Mouse (Mus musculus): Measurements from ENCODE around the gene Bach2.

Bach2 gene

DNA sequence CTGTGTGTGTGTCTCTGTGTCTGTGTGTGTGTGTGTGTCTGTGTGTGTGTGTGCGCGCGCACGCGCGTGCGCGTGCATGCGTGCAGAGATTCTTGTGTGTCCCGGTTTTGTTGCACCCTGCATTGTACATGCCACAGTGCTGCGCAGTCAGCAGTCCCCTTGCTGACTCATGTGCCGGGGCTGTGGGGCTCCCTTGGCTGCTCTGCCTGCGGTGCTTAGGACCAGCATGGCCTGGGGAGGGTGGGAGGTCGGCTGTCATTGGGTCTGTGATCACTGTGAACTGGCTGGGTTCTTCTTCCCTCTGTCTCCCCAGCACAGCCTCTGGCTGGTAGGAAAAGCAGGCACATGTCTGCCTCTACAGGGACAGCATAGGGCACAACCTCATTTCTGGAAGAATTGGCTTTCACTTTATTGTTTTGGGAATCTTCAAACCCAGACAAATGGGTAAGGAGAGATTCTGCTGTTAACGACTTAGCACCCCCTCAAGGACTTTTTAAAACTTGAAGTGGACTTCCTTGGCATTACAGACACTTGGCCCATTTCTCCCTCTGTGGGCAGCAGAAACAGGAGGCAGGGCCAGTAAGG, 11.2 kb downstream of the Bach2 start:
- in situ Hi-C loops (cut with MboI) = loop anchor here (5.0 kb wide), 1 partner anchor 193 kb away; no protein-coding TSS in a partner anchor

DNA sequence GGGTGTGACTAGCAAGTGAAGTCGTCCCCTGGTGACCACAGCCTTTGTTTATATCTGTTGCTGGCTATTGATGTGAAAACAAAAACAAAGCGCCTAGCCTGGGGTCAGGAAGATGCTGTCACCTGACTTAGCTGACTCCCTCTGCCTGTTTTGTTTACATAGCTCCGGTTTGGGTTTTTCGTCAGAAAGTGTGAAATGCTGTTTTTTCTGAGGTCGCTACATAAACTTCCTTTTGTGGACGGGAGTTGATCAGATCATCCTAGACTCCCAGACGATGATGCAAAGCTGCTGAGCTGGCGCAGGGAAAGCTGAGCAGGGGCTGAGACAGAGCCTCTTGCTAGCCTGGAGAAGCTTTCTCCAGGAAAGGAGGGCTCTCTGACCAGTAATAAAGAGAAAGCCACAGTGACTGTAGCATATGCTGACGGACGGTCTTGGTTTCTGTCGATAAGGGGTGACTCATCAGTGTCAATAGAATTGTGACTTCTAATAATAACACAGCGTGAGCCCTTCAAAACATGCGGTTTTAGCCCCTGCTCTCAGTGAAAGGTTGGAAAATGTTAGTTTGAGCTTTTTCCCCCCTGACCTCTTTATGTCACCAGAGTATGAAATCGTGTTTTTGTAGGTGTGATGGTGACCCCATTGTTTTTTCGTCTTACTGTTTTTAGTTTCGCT, 11.9 kb downstream of the Bach2 start:
- in situ Hi-C loops (cut with MboI) = loop anchor here (5.0 kb wide), 1 partner anchor 193 kb away; no protein-coding TSS in a partner anchor

DNA sequence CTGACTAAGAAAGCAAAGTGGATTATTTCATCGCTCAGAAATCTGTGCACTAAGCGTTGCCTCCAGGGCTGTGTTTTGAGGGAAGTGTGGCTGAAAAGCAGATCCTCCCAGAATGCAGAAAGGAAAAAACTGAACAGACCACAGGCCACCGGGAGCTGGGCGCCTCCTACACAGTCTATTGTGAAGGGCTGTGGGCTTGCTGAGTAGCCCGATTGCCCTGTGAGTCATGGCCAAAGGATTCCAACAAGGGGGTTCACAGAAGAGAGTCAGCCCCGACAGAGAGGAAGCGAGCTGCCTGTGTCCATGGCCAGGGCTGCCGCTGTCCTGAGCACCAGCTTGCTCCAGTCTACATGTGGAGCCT, 12.4 kb downstream of the Bach2 start:
- in situ Hi-C loops (cut with MboI) = loop anchor here (5.0 kb wide), 1 partner anchor 194 kb away; no protein-coding TSS in a partner anchor

DNA sequence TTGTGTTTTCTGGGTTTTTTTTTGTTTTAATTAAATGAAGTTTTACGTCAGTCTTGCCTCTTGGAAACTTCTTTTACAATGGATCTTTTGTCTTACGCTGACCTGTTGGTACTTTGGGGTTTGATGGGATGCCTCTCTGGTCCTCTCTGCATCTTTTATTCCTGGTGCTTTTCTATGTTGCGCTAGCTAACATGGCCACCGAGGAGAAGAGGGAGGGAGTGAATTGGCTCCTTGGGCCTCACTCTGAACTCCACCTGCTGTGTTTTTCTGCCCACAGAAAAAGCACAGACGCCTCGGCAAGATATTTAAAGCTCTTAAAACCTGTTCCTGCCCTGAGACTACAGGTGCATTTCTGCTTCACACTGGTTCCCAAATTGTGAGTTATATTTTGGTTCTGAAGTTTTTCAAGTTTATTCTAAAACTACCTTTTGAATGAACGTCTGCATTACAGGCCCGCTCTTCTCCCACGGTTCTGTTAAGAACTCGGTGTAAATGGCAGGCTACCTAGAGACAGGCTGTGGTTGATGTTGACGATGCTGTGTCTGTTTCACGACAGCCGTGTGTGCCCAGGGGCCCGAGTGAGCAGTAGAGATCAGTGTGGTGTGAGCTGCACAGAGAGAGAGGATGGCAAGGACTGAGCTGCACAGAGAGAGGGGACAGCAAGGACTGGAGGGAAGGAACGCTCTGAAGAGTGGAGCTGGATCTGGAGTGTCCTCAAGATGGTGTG, 13.5 kb downstream of the Bach2 start:
- in situ Hi-C loops (cut with MboI) = loop anchor here (5.0 kb wide), 1 partner anchor 195 kb away; no protein-coding TSS in a partner anchor

DNA sequence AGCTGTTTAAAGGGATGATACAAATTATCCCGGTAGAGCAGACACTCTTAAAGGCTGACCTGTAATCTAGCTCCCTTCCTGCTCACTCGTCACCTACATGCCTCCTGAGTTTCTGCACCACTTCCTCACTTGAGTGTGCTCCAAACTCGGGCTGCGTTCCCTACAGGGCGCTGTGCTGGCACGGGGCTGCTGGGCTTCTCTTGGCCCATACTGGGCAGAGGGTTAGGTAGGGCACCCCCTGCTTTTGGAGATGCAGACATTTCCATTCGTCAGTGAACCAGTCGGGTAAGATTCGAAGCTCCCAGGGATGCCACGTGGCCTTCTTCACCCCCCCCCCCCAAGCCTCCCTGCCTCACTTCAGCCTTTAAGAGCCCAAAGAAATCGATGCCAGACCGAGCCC, 19.1 kb downstream of the Bach2 start:
- in situ Hi-C loops (cut with MboI) = no loop called here

DNA sequence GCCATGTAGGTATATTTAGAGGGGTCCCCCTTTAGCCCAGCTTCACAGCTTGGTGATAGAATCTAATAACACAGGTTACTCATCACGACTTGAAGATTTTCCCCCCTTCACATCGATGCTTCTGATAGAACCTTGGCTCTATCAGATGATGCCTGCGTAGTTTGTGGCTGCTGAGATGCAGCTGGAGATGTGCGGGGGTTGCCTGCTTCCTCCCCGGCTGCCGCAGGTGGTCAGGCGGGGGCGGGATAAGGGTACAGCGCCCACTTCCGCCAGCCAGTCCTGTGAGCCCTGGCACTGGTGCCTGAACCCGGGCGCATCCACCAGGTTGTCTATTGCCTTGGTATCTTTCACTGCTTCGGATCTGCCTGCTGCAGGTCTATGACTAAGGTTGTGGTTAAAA, 19.5 kb downstream of the Bach2 start:
- in situ Hi-C loops (cut with MboI) = no loop called here

DNA sequence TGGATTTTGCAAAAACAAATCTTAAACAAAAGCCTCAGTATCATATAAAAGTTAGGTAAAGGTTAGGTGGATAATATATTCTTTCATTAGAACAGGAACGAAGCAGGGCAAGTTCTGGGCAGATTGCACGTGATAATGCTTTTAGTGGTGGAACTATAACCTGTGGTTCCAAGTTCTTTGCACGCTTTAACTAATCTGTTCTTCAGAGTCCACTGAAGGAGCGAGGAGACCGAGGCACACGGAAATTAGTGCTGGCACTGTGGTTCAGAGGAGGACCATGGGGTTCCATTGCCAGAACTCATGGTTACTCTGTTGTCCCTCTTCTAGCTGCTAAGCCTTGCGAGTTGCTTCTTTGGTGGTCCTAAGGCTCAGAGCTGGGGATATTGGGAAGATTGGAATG, 20.0 kb downstream of the Bach2 start:
- in situ Hi-C loops (cut with MboI) = no loop called here

DNA sequence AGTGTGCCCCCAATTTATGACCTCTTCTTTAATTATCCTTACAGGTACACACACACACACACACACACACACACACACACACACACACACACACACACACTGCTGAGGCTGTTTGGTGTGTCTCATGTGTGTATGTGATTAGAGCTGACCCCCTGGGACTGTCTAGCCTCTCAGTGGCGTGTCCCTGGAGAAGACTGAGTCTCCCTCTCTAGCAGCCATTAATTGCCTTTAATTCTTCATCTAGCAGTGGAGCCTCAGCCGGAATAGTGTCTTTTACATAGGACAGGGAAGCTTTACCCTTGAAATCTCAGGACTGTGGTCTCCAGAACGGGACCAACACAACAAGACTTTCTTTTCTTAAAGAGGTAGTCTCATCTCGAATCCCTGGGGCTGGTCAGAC, 22.3 kb downstream of the Bach2 start:
- in situ Hi-C loops (cut with MboI) = no loop called here

DNA sequence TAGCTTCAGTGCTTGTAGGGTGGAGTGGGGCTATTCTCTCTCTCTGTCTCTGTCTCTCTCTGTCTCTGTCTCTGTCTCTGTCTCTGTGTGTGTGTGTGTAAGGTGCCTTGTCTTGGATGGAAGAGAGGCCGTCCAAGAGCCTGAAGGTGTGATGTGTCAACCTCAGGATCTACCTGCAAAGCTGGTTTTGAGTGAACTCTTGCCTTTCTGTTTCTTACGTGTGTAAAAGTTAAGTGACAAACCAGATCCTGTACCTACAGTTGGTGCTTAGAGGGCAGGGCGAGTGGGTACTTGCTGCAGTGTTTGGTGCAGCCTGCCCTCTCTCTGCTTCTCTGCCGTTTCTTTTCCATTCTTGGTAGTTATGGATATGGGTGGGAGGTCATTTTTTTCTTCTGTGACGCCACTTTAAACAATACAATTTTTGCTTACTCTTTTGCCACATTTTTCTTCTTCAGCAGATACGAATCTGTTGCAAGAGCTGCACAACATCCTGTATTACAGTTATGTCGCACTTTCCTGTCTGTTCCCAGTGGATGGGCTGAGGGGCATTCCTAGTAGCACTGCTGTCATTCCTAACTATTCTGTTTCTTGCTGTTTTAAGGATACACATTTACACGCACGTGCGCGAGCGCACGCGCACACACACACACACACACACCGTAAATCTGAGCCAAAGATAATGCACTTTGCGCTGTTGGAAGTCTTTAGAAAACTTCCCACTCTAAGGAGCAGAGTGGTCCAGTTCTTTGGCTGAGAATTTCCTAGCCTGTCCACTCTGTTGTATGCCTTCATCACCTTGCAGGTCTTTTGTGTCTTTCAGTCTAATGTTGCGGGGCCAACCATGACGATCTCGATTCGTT, 24.5 kb downstream of the Bach2 start:
- in situ Hi-C loops (cut with MboI) = no loop called here

DNA sequence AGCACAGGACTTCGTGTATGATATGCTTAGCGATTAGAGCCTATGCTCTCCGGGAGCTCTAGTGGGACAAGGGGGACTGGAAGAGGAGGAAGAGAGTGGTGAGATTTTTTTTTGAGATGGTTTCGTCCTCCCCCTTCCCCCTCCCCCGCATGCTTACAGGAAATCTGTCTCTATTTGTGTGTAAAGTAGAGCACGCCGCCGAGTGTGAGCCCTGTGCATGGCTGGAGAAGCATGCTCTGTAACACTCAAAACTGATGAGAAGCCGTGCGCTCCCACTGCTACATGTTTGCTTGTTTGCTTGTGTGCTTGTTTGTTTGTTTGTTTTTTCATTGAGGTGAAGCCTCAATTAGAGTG, 25.1 kb downstream of the Bach2 start:
- in situ Hi-C loops (cut with MboI) = no loop called here

DNA sequence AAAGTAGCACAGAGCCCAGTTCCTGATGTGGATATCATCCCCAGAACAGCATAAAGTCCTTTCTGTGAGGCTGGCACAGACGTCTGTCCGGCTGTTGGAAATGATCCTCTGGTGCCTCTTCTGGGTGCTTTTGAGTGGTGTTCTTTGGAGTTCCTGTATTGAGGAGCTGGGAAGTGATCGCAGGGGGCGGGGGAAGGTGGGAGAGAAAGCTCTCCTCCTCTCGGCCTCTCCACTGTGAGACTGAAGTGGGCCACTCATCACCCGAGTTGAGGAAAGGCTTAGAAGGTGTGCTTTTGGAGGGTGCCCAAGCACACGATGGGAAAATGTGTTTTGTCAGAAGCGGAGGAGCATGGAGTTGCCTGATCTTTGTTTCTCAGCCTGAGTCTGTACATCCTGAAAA, 26.3 kb downstream of the Bach2 start:
- in situ Hi-C loops (cut with MboI) = no loop called here

DNA sequence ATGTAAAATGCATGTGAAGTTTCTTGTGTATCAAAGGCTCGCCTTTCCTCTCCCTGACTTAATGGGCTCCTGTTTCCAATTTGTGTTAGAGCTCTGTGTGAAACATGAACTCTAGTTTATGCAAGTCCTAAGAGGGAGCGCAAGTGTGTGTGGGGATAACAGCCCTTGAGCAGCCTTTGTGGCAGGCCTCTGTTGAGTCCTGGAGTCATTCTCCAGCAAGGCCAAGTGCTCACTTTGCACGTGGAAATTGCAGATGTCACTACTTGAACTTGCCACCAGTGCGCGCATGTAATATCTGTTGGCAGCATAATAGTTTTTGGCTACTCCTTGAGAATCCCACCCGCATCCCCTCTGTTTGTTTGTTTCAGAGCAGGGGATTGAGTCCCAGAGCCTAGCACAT, 28.1 kb downstream of the Bach2 start:
- in situ Hi-C loops (cut with MboI) = no loop called here

DNA sequence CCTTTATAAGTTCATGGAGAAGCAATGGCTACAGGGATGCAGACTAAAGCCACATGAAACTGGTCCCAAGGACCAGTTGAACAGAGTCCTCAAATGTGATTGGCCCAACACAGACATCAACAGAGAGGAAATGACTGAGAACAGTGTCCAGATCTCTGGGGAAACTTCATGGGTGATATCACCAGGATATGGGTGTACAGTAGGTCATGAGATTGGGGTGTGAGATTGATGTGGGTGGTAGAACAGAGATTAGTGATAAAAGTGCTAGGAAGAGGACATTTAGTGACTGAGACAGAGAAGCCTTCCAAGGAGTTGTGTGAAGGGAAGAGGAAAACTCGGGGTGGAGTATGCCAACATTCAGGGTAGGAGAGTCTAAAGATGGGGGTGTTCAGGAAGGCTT, 29.4 kb downstream of the Bach2 start:
- in situ Hi-C loops (cut with MboI) = no loop called here

DNA sequence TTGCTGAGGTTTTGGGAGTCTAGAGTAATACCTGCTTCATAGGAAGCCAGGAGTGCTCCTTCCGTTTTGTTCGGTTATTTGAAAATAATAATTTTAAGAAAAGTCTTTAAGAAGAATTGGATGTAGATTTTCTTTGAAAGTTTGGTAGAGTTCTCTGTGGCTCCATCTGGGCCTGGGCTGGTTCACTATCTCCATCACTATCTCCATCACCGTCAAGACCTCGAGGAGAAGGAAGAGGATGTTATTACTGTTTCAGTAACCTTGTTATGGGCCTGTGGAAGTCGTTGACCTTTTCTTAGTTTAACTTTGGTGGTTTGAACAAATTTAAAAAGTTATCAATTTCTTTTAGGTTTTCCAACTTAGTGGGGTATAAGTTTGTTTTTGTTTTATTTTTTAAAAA, 33.8 kb downstream of the Bach2 start:
- in situ Hi-C loops (cut with MboI) = no loop called here

DNA sequence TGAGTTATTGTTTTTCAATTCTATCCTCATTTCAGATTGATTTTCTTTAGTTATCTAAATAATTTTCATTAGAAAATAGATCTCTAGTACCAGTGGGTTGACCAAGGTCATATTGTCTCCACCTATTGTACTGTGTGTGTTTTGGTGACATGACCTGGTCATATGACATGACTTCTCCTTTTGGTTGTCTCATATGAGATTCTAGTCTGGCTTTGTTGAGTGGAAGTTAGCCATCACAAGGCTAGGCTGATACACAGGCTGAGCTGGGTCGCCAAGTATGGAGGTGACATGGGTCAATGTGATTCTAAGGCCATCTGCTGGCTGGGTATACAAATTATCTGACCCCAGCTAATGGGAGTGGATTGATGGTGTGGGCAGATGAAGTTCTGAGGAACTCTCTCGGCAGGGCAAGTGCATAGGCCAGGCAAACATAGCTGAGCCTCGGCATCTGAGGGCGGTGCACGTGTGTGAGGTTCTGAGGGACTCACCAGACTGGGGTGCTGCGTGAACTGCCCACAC, 36.2 kb downstream of the Bach2 start:
- in situ Hi-C loops (cut with MboI) = no loop called here

DNA sequence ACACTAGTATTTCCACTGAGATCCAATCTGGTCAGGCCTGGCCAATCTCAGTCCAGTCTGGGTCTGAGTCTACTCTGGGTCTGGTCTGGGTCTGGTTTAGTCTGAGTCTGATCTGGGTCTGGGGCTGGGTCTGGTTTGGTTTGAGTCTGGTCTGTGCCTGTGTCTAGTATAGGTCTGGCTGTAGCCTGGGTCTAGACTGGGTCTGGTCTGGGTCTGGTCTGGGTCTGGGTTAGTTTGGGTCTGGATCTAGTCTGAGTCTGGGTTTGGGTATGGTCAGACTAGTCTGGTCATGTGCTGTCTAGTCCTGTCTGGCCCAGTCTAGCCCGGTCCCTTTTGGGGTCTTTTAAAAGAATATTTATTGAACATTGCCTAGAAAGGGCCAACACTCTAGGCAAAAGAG, 41.2 kb downstream of the Bach2 start:
- in situ Hi-C loops (cut with MboI) = no loop called here

DNA sequence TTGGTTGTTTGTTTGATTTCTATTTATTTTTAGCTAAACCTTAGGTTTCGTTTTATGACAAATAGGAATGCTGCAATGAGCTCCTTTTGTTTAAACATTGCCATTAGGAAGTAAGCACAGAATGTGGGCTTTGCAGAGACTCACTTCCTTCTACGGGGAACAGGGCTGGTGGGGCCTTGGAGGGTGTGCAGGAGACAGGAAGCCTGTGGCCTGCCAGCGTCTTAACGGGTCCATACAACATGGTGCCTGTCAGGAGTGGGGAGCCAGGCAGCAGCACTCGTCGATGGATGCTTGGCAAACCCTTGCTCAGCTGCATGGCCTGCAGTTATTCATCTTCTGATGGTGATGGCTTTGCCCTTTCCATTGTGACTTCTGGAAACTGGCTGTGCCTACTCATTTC, 41.8 kb downstream of the Bach2 start:
- in situ Hi-C loops (cut with MboI) = no loop called here

DNA sequence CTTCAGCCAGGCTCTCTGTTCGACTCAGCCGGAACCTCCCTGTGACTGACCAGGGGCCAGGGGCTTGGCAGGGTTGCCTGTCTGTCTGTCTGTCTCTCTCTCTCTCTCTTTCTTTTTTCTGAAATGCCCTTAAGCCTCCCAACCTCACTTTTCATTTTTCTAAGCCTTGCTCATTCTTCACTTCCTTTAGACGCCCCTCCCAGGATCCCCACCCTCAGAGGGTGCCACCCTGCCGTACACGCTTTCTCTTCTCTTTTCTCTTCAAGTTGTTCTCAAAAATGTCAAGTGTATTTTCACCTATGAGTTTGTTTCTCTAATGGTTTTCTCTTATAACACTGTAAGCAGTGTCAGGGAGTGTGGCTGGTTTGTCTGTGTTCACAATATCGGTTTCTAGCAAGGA, 42.7 kb downstream of the Bach2 start:
- in situ Hi-C loops (cut with MboI) = no loop called here

DNA sequence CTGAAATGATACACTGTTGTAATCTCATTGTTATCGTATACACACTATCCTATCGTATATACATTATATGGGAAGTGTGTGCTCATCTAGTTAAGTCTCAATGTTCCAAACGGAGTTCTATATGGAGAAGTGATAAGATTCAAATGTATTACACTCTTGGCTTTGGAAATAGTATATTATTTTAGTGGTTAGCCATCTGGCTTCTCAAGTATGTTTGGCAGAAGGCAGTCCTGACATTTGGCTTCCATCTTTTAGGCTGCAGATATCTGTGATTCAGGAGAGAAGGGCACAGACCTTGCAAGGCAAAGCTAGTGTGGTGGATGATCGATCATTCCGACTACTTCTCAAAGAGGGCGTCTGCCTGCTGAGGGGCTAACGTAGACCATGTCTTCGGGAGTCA, 47.8 kb downstream of the Bach2 start:
- in situ Hi-C loops (cut with MboI) = no loop called here

DNA sequence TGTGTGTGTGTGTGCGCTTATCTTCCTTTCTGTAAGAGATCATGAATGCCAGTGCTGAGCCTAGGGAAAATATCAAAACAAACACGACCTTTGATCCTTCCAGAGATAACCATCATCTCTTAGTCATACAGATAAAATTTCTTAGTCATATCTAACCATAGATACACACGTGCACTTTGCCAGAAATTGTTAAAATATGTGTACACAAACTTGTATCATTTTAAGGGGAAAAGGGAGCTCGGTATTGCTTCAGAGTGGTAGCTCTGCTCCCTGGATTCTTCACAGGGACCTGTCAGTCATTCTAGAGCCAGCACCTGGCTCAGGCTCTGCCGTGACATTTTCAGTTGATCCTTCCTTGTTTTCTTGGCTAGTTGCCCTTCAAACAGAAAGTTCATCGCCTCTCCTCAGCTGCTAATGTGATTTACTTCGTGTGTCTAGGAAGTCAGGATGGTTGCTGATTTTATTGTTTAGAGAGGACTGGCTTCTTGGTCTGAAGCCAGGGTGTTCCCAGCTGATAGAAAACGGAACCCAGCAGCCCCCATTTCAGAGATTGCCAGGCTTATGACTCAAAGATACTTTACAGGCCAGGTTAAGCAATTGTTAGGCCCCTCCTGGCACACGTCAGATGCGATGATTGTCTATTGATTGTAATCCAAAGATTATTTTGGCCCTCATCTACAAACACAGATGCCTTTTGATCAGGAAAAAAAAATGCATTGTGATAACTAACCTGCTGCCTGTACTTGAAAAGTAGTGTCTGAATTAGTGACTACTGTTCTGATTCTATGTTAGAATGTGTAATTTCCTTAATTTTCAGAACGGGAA, 49.6 kb downstream of the Bach2 start:
- in situ Hi-C loops (cut with MboI) = no loop called here

DNA sequence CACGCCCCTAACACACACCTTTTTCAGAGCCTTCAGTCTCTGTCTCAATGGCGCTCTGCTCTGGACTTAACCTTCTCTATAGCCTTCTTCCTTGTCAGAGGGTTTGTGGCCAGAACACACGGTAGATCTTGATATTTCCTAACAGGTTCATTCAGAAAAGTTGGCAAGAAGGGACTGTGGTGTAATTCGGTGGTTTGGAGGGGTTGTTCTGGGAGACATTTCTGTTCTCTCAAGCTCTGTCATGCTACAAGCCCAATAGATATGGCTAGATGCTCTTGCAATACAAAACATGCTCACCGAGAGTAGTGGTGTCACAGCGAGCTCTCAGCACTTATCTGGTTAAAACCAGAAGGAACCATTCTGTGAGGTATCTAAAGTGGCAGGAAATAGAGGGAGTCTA, 51.2 kb downstream of the Bach2 start:
- in situ Hi-C loops (cut with MboI) = no loop called here
